Mouse (Mus musculus): ENCODE measurements at regions not wholly inside any gene's neighbourhood (a gene's known extent, or its start where the extent isn't known, plus 50 kb on each side); places are given as distances from the start of the nearest gene placed in this dataset.

DNA sequence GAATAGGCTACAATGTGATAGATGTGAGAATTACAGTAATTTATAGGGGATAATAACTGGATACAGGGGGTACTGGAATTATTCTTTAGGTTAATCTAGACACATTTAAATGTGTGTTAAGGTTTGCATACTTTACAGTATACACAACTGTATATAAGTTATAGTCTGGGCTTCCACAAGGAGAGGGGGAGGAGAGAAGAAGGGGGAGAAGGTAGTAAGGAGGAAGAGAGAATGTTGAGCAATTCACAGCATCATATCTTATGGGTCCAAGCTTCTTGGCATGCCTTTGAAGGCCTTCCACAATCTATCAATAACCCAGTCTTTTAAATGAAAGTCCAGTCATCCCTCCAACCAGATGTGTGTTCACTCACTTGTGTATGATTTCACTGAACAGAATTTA is 153.8 kb upstream of the Klf7 start:
- TF ChIP-seq FLI1 (IDR thresholded peaks at IDR 0.05; ENCODE audit: low read length) (no peak), GATA1 (IDR thresholded peaks at IDR 0.05; ENCODE audit: borderline replicate concordance, low read length) (no peak)
- no peak overlapping the region for H3K4me3 ChIP-seq (replicated peaks)
- H3K9me3 ChIP-seq: no peaks in the 10 kb centered on the region
- H3K4me1 ChIP-seq: no peaks in the 10 kb centered on the region
- H3K36me3 ChIP-seq (replicated peaks; ENCODE audit: low read length): no peaks in the 10 kb centered on the region
- no peaks in the 10 kb centered on the region for H3K27me3 ChIP-seq (replicated peaks)

DNA sequence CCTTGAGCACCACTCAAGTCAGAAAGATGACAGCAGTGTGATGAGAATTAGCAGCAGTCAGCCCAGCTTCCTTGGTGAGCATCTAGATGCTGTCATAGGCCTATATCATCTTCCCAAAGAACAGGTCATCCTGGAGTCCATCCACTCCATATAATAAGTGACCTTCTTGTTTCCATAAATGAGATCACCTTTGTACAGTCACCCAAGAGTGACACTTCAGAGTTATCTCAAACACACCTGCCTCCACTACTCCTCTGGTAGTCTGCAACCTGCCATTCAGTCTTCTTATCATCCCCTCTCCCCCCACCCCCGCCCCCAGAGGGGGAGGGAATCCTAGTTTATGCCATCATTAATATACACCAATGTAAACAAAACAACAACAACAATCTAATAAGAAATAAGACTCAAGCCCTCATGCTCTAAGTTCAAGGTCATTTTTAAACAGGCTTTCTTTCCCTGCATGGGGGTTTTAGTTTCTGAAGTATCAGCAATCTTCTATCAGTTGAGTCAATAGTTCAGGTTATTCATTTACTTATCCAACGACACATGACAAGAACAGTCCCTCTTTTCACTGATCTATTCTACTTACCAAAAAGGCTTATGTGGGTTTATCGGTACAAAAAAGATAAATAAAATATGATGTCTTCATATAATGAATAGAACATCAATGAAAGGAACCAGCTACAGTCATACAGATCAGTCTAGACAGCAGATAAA is 153.2 kb upstream of the Klf7 start:
- Histone ChIP-seq H3K27me3 (replicated peaks) (no peaks in the 10 kb centered on the region), H3K36me3 (replicated peaks; ENCODE audit: low read length) (no peaks in the 10 kb centered on the region), H3K4me3 (replicated peaks) (no peak overlapping the region), H3K4me1 (no peaks in the 10 kb centered on the region), H3K9me3 (no peaks in the 10 kb centered on the region)
- TF ChIP-seq FLI1 (IDR thresholded peaks at IDR 0.05; ENCODE audit: low read length) (no peak), GATA1 (IDR thresholded peaks at IDR 0.05; ENCODE audit: borderline replicate concordance, low read length) (no peak)

DNA sequence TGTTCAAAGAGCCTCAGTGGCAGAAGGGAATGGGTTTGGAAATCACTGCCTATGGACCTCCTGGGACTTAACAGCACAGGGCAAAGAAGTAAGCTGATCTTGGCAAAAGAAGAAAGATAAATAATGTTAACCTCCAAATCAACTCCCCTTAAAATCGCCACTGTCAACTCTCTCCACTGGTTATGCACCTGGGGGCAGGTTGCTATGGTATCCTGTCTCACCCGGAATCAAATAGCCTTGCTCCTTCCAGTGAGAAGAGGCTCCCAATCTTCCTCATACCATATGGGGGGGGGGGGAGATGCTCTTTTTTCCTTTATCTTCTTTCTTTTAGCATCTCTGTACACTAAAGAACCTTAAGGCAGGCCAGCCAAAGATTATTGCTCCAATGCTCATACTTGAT is 135.2 kb upstream of the Klf7 start:
- TF ChIP-seq GATA1 (IDR thresholded peaks at IDR 0.05; ENCODE audit: borderline replicate concordance, low read length) (no peak), FLI1 (IDR thresholded peaks at IDR 0.05; ENCODE audit: low read length) (no peak)
- Histone ChIP-seq H3K9me3 (no peaks in the 10 kb centered on the region), H3K27me3 (replicated peaks) (peaks cover 6% of the 10 kb centered on the region), H3K4me1 (no peaks in the 10 kb centered on the region), H3K4me3 (replicated peaks) (no peak overlapping the region), H3K36me3 (replicated peaks; ENCODE audit: low read length) (no peaks in the 10 kb centered on the region)

DNA sequence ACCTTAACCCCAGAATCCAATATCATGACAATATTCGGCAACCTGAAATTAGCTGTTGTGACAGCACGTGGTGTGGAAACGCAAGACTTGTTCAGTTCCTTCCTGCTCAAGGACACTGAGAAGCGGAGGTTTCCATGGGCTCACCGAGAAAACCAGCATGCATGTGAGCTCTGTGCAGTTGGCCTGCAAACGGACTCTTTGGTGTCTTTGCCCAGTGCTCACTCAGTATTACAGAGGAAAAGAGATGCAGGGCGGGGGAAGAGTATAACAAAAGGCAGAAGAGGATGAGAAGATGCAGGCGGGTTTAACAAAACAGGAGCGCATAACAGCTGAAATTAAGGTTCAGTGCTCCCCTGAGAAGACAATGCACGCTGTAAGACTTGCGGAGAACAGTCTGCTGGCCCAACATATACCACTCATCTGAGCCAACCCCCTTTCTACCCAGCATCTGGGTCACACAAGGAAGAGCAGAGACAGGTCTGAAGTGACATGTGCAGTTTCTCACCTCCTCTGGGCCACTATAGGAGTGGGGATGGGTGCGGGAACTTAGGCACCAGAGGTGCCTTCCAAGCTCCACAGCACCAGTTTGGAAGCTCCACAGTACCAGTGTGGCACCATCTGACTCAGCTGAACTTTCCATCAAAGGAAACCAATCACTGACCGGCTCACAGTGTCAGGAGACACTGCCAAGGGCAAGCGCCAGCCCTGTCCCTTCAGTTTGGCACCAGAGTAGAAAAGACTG is 133.6 kb upstream of the Klf7 start:
- TF ChIP-seq GATA1 (IDR thresholded peaks at IDR 0.05; ENCODE audit: borderline replicate concordance, low read length) (no peak), FLI1 (IDR thresholded peaks at IDR 0.05; ENCODE audit: low read length) (no peak)
- H3K4me1 ChIP-seq: no peaks in the 10 kb centered on the region

DNA sequence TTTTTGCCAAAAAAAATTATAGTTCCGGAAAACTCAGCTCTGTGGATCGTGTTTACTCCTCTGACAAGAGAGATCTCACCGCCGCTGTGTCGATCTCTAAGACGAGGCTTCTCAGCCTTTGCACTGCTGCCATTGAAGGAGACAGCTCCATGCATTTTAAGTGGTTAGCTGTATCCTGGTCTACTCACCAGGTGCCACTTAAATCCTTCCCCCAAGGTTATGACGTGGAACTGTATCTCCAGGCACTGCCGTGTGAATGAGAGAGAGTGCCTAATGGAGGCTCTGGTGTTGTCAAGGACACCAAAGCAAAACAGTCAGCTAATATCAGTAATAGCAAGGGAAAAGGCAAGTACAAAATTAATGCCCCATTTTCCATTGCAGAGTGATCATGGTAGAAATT is 132.6 kb upstream of the Klf7 start:
- Histone ChIP-seq H3K9me3 (no peaks in the 10 kb centered on the region), H3K27me3 (replicated peaks) (peaks cover 8% of the 10 kb centered on the region), H3K4me1 (no peaks in the 10 kb centered on the region), H3K4me3 (replicated peaks) (no peak overlapping the region), H3K36me3 (replicated peaks; ENCODE audit: low read length) (no peaks in the 10 kb centered on the region)
- TF ChIP-seq FLI1 (IDR thresholded peaks at IDR 0.05; ENCODE audit: low read length) (no peak), GATA1 (IDR thresholded peaks at IDR 0.05; ENCODE audit: borderline replicate concordance, low read length) (no peak)

More for the DNA sequence above, 133.6 kb upstream of the Klf7 start:
- Histone ChIP-seq H3K36me3 (replicated peaks; ENCODE audit: low read length) (no peaks in the 10 kb centered on the region), H3K4me3 (replicated peaks) (no peak overlapping the region), H3K9me3 (no peaks in the 10 kb centered on the region), H3K27me3 (replicated peaks) (peaks cover 8% of the 10 kb centered on the region)

DNA sequence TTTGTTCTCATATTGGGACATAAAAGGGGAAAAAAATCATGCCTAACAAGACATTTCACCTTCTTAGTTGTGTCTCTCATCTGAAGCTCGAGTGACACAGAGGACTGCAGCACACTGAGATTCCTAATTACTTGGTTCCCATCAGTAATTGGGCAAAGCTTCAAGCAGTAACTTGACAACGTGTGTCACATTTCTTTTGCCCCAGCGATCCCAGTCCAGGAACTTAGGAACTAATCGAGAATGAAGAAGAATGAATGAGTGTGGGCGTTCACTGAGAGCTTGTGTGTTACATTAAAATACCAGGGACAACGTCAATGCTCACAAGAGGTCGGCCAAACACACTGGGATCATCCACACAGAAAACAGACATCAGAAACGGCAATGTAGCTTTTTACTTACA is 131.9 kb upstream of the Klf7 start:
- H3K9me3 ChIP-seq: no peaks in the 10 kb centered on the region
- no peak for TF ChIP-seq FLI1 (IDR thresholded peaks at IDR 0.05; ENCODE audit: low read length)
- no peak for TF ChIP-seq GATA1 (IDR thresholded peaks at IDR 0.05; ENCODE audit: borderline replicate concordance, low read length)
- peaks cover 8% of the 10 kb centered on the region for H3K27me3 ChIP-seq (replicated peaks)
- no peaks in the 10 kb centered on the region for H3K36me3 ChIP-seq (replicated peaks; ENCODE audit: low read length)
- H3K4me3 ChIP-seq (replicated peaks): no peak overlapping the region
- no peaks in the 10 kb centered on the region for H3K4me1 ChIP-seq

DNA sequence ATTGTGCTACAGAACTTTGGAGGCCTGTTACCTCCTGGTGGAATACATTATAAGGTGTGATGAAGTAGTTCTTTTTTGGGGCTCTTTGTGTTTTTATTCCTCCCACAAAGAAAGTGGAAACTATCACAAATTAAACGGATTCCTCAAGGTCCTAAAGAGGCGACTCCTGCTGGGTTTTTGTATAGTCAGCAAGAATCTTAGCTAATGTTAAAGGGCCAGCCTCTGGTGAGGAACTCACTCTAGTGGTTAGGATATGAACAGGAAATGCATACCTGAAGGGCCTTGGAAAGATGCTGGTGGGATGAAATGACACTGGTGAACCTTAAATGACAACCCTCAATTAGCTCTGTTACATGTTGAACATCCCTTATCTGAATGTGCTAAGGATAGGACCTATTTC is 120.3 kb upstream of the Klf7 start:
- Histone ChIP-seq H3K27me3 (replicated peaks) (no peaks in the 10 kb centered on the region), H3K36me3 (replicated peaks; ENCODE audit: low read length) (no peaks in the 10 kb centered on the region), H3K4me1 (no peaks in the 10 kb centered on the region), H3K4me3 (replicated peaks) (no peak overlapping the region), H3K9me3 (peaks cover 4% of the 10 kb centered on the region; the same call in 1 of the 2 replicates)
- TF ChIP-seq GATA1 (IDR thresholded peaks at IDR 0.05; ENCODE audit: borderline replicate concordance, low read length): no peak
- no peak for TF ChIP-seq FLI1 (IDR thresholded peaks at IDR 0.05; ENCODE audit: low read length)

DNA sequence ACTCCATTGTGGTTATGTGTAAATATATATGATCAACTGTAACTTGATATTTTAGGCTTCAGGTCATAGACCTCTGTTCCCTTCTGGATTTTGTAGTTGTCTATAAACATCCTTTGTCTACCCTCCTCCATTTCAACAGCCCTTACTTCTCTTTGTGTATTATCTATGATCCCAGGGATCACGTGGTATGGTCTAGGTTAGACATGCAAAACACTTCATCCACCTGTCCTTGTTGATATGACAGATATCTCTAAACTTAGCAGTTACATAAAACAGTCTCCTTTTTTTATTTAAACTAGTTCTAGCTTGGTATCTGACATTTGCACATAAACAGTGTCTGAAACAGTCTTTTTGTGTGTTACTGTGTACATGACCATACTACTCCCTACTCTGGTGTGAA is 107.6 kb upstream of the Klf7 start:
- no peaks in the 10 kb centered on the region for H3K36me3 ChIP-seq (replicated peaks; ENCODE audit: low read length)
- H3K9me3 ChIP-seq: 0 out of 2 replicates have a peak, but pooled peaks cover 4% of the 10 kb centered on the region
- TF ChIP-seq FLI1 (IDR thresholded peaks at IDR 0.05; ENCODE audit: low read length) (no peak), GATA1 (IDR thresholded peaks at IDR 0.05; ENCODE audit: borderline replicate concordance, low read length) (no peak)
- peaks cover 14% of the 10 kb centered on the region for H3K4me1 ChIP-seq
- no peak overlapping the region for H3K4me3 ChIP-seq (replicated peaks)
- H3K27me3 ChIP-seq (replicated peaks): peaks cover 2% of the 10 kb centered on the region

DNA sequence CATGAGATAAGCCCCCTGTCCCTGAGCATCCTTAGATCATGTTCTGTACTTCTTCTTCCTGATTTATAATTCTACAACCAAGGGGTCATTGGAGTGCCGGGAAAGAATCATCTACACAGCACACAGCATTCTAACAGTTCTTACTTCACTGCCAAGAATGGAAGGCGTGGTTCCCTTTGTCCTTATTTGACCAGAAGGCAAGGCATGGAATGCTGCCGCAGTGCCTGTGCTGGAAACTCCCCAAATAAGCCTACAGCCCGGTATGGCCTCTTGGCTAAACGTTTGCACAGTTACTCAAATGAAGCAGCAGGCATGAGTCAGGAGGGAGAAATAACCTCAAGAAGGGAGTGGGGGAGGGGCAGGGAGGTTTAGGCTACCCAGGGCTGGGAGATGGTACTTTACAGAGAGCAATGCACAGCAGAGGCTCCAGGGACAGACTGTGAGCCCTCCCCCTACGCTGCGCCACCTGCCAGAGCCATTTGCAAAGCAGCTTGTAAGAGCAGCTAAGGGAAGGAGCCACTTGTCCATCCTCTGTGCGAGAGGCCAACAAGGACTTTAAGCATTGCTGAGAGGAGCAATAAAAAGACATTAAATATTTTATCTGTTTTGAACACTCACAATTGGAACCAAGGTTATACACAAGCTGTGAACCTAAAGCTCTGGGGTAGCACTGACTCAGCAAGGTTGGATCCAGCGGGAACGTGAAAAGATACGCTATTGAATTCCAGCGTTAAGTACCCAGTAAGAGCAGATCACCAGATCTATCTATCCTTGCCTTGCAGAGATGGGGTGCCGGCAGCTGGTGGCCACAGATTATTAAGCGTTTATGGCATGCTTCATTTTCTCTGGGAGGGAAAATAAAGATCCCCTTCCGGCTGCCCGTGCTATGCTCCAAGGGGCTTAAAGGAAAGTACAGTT is 104.2 kb upstream of the Klf7 start:
- Histone ChIP-seq H3K4me3 (replicated peaks) (peak overlapping the region; percentile 40), H3K4me1 (peaks cover 42% of the 10 kb centered on the region), H3K9me3 (0 out of 2 replicates have a peak, but pooled peaks cover 4% of the 10 kb centered on the region), H3K27me3 (replicated peaks) (peaks cover 4% of the 10 kb centered on the region), H3K36me3 (replicated peaks; ENCODE audit: low read length) (no peaks in the 10 kb centered on the region)
- TF ChIP-seq FLI1 (IDR thresholded peaks at IDR 0.05; ENCODE audit: low read length) (no peak), GATA1 (IDR thresholded peaks at IDR 0.05; ENCODE audit: borderline replicate concordance, low read length) (no peak)
